Mouse (Mus musculus) megakaryocyte-erythroid progenitor cell, adult 5 weeks (primary cell): Measurements from ENCODE around the gene Timd4. TPM values are rescaled to one million over a fixed set of nuclear protein-coding genes. Genes with fewer than 3 reads are reported as not detected.

Experiments
- polyA plus RNA-seq: library from polyadenylated mRNA; stranded (reverse); fragments of >175 nt; gene quantifications from 2 replicates; pipeline ENCODE4 v1.2.3, GENCODE M21; 2012

Gene Timd4
- not detected in 2 replicates for polyA plus RNA-seq

DNA sequence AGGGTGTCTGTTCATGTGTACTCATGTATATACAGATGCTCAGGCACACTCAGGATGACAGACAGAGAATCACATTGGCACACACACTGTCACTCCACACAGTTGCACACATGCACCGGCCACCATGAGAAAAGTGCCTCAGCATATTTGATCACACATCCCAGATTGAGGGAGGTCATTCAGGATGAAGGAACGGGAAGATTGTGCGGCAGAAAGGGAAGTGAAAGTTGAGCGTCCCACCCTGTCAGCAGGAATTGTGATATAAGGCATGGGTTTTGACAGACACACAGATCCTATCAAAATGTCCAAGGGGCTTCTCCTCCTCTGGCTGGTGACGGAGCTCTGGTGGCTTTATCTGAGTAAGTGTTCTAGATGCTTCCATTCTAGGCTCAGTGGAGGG, at the start of gene Timd4:
Gene Timd4 (plus strand): TSS at position 290 of the 400 bp plus-strand sequence.

Other genes starting within 250 kb of the Timd4 start
- not detected in 2 replicates for gene BC053393, start 239.3 kb upstream of the Timd4 start, polyA plus RNA-seq
- not detected in 2 replicates for gene Dppa1, start 181.5 kb upstream of the Timd4 start, polyA plus RNA-seq
- gene Timd2, start 103.7 kb upstream of the Timd4 start, polyA plus RNA-seq: not detected in 2 replicates
- gene Havcr1, start 75.7 kb upstream of the Timd4 start, polyA plus RNA-seq: not detected in 2 replicates